Mouse (Mus musculus): ENCODE results near the gene Clk2.
"Not testable (repeated sequence)": the region's sequence is repeated elsewhere in the genome, so short reads cannot be mapped to it uniquely, and the experiment has no call there.

Gene Clk2

DNA sequence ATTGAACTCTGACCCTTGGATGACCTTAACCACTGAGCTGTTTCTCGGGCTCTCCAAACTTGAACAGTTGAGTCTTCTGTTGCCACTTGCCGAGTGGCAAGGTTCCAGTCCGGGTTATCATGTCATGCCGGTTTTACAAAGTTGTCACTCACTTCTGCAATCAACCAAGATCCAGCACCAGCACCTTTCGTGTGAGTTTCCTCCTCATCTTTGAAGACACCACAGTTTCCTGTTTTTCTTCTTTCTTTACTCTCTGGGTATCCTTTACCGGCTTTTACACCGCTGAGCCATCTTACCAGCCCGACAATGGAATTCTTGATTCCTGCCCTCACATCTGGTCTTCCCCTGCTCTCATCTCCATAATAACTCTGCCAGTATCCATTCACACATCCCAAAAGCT, 25.8 kb downstream of the Clk2 start:
- no peak for DNase-seq (ENCODE audit: low spot score)

DNA sequence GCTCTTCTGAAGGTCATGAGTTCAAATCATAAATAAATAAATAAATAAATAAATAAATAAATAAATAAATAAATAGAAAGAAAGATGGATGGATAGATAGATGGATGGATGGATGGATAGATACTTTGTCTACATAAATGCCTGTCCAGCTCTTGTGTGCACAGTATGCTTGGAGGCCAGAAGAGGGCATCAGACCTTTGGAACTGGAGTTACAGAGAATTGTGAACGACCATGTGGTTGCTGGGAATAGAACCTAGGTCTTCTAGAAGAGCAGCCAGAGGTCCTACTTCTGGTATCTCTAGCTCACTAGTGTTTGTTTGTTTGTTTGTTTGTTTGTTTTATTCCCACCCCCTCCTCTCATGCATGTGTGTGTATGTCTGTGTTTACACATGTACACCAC, 28.8 kb downstream of the Clk2 start:
- no peak for DNase-seq (ENCODE audit: low spot score)

DNA sequence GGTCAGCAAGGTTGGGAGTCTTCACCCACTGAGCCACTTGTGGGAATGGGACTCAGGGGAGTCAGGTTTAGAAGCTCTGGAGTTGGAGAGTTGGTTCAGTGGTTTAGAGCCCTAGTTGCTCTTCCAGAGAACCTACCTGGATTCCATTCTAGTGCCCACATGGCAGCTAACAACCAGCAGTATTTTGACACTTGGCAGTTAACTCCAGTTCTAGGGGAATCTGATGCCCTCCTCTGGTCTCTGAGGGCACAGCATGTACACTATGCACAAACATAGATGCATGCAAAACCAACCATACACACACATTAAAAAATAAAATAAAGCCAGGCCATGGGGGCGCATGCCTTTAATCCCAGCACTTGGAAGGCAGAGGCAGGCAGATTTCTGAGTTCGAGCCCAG, 29.3 kb downstream of the Clk2 start:
- no peak for DNase-seq (ENCODE audit: low spot score)

DNA sequence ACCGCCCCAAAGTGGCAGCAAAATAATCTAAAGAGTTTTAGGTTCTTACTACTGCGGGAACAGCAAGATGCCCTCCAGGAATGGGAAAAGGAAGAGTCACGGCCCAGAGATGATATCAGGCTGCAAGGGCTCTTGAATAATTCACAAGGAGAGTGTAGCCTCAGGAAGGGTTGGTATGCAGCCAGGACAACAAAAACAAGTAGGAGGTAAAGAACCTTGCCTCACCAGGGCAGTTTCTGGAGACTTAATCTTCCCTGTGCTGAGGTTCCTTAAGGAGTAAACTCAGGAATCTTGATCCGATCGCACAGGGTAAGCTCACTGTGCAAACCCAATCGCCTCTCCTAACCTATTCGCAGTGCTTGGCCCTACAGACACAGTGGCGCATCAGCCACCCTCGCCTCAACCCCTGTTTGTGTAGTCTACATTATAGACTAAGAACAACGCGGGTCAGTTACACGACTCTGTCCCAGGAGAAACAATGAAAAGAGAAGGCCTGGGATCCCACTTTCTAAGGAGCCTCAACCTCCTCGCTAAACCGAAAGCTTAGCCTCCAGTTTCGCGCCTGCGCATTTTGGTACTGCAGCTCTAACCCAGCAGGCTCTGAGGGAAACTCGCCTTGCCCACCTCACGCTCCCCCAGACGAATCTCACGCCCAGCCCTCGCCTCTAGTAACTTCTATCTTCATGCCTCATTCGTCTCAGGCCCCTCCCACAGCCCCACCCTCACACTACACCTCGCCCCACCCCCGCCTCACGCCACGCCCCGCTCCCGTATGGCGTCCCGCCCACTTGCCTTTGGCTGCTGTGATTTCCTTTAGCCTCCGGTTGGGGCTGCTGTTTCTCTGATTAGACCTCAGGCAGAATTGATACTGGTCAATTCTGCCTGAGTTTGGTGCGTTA, 31.6 kb downstream of the Clk2 start:
- peak; percentile 88 for DNase-seq (ENCODE audit: low spot score)

DNA sequence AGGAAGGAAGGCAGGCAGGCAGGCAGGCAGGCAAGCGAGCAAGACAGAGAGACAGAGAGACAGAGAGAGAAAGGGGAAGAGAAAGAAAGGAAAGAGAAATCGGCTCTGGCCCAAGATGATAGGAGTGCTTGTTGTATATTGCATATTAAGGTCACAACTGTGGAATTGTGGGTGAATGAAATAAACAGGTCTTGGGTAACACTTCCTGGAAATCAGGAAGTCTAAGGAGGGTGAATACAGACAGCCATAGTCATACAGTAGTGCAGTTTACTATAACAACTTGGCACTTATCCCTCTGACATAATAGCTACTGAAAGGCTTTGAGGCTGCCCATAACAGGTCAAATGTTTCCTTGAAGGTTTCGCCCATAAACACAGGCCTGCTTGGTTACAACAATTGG, 35.2 kb downstream of the Clk2 start:
- no peak for DNase-seq (ENCODE audit: low spot score)

DNA sequence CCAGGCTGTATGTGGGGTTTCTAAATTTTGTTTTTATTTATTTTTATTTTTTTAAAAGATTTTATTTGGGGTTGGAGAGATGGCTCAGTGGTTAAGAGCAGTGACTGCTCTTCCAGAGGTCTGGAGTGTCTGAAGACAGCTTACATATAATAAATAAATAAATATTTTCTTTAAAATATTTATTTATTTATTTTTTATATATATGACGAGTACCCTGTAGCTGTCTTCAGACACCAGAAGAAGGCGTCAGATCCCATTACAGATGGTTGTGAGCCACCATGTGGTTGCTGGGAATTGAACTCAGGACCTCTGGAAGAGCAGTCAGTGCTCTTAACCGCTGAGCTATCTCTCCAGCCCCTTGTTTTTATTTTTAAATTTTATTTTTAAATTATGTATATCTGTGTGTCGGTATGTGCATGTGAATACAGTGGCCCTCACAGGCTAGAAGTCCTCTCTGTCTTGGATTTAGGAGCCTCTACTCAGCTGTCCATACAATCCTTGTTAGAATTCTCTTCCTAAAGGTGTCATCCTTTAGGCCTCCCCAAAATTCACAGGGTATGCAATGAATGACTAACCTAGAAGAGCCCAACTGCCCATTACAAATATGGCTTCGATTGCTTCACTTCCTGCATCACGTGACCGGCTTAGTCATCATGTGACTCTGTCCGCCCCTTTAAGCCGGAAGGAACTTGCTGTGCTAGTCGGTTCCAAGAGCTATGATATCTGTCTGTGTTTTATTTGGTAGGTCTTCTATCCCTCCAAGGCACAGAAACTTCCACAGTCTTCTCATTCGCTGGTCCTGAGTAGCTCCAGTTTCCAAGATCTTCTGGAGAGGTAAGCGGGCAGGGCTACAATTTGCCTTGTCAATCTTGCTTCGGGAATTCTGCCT, 37.9 kb downstream of the Clk2 start, which contains the start of gene Gba:
Gene Gba, plus strand, starts transcription at position 676 of the 889 bp plus-strand sequence.
- peak; percentile 94 for DNase-seq (ENCODE audit: low spot score)

DNA sequence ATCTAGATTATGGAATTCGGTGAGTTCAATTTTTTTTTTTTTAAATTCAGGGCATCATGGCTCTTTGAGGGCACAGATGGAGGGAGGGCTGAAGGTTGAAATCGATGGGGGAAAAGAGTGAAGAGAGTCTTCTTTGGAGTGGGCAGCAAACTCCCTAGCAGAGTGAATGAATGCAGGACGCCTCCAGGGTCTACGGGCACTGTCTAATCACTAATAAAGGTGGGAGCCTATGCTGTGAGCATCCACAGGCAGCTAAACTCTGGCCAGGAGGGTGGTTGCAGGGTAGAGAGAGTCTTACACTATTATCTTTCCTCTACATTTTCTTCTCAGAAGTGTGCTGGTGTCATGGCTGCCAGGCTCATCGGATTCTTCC, 38.5 kb downstream of the Clk2 start:
- no peak for DNase-seq (ENCODE audit: low spot score)

DNA sequence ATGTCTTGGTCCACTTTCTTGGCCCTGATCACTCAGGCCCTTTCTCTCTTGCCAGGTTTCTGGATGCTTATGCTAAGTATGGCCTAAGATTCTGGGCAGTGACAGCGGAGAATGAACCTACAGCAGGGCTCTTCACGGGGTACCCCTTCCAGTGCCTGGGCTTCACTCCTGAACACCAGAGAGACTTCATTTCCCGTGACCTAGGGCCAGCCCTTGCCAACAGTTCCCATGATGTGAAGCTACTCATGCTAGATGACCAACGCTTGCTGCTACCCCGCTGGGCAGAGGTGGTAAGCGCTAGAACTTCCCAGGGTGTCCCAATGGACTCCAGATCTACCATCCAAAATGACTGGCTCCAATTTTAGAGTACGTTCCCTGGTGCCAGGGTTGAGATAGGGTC, 41.5 kb downstream of the Clk2 start:
- no peak for DNase-seq (ENCODE audit: low spot score)

DNA sequence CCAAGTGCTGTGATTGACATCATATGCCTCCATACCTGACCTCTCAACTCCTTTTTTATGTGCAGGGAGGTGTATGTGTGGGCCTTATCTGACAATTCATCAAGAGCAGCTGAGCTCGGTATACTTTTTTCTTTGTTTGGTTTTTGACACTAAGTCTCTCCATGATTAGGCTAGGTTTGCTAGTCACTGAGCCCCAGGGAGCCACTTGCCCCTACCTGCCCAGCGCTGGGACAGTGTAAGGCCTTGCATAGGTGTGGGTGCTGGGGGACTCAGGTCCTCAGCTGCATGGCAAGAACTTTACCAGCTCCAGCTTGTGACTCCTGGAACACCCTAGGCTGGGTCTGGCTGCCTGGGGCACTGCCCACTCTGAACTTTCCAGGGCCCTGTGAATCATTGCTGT, 42.1 kb downstream of the Clk2 start:
- no peak for DNase-seq (ENCODE audit: low spot score)

DNA sequence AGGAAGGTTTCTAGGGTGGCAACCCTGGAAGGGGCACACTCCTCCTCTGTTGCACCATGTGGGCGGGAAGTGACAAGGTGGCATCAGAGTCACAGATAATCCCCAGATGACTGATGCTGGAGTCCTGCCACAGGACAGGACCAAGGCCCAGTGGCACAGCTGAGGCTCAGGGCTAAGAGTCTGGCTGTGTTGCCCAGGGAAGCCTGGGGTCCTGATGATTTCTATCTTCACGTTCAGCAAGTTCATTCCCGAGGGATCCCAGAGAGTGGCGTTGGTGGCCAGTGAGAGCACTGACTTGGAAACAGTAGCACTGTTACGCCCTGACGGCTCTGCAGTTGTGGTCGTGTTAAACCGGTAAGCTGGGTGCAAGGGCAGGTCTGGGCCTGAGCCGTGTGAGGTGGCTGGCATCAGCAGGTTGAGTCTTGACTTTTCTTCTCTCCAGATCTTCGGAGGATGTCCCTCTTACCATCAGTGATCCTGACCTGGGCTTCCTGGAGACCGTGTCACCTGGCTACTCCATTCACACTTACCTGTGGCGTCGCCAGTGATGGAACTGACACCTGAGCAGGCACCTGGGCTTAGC, 43.6 kb downstream of the Clk2 start:
- no peak for DNase-seq (ENCODE audit: low spot score)

DNA sequence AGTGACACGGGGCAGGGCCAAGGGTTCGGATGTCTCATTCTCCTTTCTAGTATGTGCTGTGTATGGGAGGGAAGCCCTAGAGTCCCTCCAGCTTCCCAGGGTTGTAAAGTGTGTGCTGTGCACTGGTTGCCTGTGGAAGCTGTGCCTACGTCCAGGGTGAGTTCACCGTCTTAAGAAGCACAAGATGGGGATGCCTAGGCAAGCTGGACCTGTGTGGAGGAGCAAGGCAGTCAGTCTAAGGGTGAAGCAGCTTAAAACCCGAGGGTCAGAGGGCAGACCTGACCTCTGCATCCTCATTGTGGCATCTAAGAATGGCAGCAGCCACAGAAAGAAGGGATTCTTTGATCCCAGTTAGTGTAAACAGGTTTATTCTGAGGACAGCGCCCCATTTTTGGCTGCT, 44.1 kb downstream of the Clk2 start:
- DNase-seq (ENCODE audit: low spot score): no peak

DNA sequence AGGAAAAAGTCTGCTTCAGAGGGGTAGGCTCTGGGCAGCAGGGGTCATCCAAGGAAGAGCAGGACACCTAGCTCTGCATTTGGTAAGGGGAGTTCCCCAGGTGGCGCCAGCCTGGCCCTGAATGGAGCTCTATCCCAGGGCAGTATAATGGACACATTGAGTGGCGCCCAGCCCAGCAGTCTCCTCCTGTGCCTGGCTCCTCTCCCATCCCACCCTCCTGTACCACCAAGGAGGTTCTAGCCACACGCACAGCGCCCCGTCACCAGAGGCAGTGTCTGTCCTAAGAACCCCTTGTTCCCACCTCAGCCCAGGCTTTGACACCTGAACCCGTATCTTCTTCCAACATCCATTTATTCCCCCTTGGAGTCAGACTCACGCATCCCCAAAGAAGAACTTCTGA, 45.1 kb downstream of the Clk2 start:
- no peak for DNase-seq (ENCODE audit: low spot score)

DNA sequence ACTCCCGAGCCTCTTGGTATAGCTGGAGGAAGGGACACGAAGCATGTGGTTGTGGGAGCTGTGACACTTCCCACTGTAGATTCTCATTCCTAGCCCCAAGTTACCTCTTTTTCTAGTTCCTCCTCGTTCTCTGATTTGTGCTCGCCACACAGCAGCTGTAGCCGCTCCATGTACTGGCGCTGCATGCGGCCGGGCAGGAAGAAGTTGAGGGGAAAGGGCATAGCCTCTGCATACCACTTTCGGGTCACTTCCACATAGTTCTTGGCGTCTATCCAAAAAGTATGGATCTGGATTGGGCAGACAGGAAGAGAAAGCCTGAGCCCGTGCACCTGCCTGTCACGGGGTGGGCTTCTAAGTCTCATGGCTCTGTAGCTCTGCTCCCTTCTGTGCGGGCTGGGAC, 45.6 kb downstream of the Clk2 start:
- no peak for DNase-seq (ENCODE audit: low spot score)

DNA sequence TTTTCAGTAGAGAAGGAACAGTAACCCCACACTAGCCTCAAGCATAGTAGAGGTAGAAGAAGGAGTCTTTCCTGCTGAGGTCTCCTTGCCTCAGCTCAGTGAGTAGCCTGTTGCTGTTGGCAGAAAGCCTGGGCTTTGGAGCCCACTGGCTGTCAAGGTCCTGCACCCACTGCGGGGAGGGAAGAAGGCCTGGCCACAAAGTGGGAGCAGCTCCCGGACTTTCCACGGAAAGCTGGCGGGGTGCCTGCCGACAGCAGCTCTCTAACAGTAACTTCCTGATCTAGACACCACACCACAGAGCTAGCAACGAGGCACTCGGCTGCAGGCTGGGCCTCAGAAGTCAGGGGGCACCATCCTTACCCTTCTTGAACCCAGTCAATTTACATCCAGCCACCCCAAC, 46.1 kb downstream of the Clk2 start:
- no peak for DNase-seq (ENCODE audit: low spot score)

DNA sequence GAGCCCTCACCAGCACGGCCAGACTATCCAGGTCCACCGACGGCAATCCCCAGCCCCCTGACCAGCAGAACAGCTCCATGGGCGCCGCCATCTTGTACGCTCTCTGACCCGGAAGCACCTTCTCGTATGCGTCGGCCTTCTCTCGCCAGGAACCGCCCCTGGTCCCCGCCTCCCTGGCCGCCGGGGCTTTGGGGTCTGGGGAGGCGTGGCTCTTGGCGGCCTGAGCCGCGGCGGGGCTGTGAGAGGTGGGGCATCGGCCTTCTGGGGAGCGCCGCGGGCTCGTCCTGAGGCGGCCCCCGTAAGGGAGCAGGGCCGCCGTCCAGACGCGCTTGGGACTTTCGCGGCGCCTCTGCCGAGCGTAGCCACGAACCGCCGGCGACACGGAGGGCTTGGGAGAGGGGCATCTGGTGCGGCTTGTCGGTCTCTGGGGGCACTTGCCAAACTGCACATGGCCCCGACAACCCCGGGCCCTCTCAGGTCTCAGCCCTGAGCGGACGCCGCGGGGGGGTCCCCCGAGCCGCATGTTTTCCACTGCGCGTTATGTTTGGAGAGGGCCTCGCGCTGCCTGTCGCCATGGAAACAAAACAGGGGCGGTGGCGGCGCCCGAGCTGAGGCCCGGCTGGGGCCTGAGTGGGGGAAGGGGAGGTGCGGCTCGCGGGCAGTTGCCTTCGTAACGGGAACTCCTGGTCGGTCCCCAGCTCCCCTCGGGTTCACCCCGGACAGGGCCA, 49.4 kb downstream of the Clk2 start:
- DNase-seq (ENCODE audit: low spot score): peak; percentile 85

DNA sequence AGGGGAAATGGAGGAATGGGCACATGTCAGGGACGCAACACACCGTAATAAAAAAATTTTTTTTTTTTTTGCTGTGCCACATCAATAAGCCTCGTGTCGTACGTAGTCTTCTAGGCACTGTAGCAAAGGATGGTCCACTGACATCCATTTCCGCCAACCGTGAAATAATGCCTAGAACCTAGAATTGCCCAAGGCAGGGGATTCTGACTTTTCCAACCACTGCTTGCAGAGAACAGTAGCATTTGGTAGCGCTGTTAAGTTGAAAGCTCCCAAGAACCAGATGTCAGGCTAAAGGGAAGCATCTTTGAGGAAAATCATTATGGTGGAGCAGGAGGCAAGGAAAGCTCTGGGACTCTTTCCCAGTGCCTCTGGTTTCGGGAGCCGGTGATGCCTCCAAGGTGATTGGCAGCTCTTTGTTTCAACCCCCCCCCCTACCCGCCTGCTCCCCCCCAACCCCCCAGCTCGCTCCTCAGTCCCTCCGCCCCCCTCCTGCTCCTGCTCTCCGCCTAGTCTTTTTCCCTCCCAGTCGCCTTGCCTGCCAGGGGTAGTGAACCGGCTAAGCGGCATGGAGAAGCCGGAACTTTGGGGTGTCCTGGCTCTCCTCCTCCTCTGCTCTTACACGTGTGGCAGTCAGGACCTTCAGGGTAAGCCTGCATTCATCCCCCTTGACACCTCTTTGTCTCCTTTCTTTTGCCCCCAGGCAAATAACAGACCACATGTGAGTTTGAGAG, 50.3 kb downstream of the Clk2 start, which contains the start of gene Thbs3:
Gene Thbs3, plus strand, starts transcription at position 500 of the 731 bp plus-strand sequence.
- DNase-seq (ENCODE audit: low spot score): no peak

DNA sequence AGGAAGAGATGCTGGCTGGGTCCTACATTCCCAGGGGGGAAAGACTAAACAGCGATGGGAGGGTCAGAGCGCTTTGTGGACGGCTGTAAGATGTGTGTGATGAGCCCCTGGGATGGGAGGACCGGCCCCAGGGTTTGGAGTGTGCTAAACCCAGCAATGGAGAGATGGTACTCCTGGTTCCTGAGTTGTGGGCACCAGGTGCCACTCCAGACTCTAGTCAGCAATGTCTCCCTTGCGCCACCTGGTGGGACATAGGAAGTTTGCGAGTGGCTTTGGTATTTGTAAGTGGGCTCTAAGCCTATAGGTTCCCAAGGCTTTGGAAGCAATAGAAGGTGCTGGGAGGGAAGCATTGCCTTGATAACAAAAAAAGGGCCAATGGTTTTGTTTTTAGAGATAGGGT, 51.3 kb downstream of the Clk2 start:
- DNase-seq (ENCODE audit: low spot score): peak; percentile 88

DNA sequence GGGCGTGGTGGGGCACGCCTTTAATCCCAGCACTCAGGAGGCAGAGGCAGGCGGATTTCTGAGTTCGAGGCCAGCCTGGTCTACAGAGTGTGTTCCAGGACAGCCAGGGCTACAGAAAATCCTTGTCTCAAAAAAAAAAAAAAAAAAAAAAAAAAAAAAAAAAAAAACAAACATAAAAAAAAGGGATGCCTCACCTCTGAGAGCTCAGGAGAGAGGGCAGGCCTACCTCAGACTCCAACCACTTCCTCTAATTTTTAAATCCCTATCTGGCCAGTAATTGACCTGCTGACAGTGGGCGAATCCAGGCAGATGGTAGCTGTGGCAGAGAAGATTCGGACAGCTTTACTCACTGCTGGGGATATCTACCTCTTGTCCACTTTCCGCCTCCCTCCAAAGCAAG, 51.8 kb downstream of the Clk2 start:
- not testable (repeated sequence) for DNase-seq (ENCODE audit: low spot score)

DNA sequence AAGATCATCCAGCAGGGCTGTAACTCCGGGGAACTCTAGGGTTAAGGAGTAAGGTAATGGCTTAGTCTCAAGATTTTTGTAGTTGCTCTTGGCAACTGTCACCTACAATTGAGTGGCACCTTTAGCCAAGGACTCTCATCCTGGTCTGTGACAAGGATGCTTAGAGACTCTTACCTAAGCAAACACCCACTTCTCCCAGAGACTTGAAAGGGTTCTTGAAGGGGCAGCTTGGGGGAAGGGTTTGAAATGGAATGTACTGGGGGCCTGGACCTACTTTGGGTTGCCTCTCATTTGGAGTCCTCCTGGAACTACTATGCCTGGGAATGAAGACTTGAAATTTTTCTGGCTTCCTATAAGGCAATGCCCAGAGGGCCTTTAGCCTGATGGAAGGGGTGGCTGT, 53.7 kb downstream of the Clk2 start:
- DNase-seq (ENCODE audit: low spot score): no peak

DNA sequence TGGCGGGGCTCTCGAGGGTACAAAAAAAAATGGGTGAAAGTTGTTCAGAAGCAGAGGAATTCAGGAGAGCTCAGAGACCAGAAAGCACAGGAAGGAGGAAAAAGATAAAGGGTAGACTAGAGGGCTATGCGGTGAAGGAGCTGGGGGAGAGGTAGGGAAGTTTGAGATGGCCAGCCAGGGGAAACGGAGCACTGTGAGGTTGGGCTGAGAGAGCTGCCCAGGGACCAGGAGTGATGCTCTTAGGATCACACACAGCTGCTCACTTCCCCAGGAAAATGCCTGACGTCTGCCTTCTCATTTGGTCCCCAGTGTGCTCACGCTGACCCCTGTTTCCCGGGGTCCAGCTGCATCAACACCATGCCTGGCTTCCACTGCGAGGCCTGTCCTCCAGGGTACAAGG, 55.0 kb downstream of the Clk2 start:
- no peak for DNase-seq (ENCODE audit: low spot score)

DNA sequence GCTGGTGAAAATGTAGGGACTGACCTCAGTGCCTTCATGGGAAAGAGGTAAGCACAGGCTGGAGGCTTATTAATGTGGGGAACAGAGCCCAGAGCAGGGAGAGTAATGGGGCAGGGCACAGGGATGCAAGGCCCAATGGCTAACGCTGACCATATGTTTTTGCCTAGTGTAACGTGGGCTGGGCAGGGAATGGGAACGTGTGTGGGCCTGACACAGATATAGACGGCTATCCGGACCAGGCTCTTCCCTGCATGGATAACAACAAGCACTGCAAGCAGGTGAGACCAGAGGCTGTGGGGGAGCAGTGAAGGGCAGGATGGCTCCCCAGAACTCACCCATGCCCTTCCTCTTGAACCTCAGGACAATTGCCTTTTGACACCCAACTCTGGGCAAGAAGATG, 56.6 kb downstream of the Clk2 start:
- DNase-seq (ENCODE audit: low spot score): no peak
